Mouse (Mus musculus) thymus, postnatal 25 days (tissue): ENCODE results near the gene Runx3.

Experiments
- DNase-seq: peaks from one replicate; pipeline ENCODE4 v3.0.0; 2022

Gene Runx3

DNA sequence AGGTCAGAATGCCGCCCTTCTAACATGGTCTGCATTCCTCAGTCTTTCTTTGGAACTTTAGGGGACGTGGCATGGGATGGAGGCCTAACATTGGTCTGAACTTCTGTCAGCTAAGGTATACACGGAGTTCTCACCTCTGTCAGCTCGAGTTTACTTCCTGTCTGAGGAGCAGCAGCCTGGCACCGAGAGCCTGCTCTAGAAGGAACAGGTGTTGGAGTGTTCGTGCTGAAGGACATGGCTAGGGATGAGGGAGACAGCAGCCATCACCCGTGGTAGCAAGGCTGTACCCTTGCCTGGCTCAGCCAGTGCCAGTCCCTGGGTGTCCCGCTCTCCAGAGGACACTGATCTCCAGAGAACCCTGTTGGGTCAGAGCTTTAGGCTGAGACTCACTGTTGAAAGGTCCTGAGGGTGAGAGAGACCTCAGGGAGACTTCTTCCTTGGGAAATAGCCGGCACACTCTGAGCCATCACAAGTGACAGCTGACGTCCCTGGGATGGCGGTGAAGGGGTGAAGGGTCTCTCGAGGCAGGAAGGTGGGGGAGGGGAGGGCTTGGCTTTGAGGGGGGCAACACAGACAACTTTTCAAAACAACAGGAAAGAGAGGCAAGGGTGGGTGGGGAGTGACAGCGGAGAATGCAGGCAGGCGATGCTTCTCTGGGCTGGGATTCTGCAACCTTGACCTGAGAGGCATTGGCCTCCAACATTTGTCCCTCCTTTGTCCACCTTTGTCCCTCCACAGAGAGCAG is 4.9 kb upstream of the Runx3 start:
- peak; percentile 46 for DNase-seq

DNA sequence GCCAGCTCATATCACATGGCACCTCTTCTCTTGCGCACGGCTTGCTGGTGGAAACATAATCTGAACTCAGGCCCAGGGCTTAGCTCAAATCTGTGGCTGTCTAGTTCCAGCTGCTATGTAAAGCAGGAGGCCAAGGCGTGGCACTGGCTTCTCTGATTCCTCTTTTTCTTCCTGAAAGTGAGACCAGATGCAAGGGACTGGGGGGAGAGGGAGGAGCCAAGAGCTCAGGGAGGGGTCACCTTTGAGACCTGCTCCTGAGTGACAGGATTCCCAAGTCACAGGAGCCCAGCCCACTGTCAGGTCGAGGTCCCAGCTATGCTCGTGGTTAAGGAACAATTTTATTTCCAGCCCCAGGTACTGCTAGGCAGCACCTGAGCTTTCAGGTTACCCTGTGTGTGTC is 4.1 kb upstream of the Runx3 start:
- DNase-seq, result no peak

DNA sequence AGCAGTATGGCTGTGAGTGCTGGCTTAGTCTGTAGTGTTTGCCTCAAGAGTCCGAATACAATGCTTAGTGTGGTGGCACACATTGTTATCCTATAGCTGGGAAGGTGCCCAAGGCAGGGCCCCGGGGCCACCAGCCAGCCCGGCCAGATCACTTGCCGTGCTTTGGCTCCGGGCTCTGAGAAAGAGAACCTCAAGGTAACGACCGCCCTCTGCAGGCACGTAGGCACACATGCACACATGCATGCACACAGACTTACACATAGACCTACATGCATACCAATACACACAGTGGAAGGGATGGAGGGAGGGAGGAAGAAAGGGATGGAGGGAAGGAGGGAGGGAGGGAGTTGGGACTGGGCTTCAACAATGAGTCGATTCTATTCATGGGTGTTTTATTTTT is 2.6 kb upstream of the Runx3 start:
- DNase-seq, result no peak

DNA sequence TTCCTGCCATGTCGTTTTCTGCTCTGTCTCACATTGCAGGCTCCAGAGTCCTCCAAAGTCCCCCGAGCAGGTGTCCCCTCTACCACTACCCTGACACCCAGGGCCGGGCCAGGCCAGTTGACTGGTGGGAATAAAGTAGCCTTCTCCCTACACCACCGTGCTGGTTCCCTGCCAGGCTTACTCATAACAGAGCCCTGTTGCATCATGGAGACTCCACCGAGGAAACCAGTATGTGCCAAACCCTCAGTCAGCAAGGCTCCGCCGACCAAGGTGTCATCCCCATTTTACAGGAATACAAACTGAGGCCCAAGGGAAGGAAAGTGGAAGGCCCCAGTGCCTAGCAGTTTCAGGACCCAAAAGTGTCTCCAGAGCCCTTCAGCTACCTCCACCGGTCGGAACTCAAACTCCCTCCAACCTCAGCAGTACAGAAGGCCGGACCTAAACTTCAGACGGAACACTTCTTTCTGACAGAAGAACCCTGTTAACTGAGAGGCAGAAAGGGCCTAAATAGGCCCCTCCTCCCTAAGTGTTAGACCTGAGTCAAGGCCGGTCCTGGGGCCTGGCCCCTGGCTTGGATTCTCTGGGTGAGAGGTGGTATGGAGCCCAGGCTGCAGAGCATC is 1.5 kb upstream of the Runx3 start:
- DNase-seq, result no peak

DNA sequence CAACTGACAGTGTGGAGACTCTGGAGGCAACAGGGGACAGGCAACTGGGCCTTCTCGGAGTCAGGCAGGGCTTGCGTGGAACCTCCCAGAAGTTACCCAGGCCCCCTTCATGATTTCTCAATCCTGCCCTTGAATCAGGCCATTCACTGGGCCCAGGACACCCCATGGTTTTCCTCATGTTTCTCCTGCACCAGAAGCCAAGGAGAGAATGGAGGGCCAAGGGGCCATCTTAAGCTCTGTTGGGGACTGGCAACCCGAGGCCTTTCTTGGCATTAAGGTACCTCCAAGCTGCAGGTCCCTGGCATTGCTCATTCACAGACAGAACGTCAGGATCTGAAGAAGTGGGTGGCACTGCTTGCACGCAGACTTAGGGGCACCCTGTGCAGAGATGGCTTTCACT is 3.3 kb downstream of the Runx3 start:
- no peak for DNase-seq

DNA sequence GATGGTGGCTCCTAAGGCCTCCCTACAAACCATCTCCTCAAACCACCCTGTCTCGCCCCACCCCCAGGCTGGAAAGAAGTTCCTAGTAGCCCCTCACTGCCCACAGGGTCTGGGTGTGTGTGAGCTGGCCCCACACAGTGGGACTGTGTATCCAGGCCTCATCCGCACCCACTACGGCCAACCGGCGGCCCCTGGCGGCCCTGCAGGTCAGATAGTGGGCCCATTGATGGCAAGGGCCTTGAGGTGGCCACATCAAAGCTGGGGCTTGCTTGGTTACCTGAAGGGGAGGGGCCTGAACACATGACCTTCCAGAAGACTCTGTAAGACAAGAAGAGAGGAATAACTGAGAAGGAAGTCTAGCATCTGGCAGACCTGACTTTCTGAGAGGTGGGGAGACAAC is 4.3 kb downstream of the Runx3 start:
- no peak for DNase-seq

- DNase-seq, result no peak
Measured at GRCm38 (mm10) chr4:135125152-135125551, 4.7 kb downstream of the Runx3 start.

GRCm38 (mm10) chr4:135126385-135126784 is 5.9 kb downstream of the Runx3 start:
- DNase-seq, result no peak

DNA sequence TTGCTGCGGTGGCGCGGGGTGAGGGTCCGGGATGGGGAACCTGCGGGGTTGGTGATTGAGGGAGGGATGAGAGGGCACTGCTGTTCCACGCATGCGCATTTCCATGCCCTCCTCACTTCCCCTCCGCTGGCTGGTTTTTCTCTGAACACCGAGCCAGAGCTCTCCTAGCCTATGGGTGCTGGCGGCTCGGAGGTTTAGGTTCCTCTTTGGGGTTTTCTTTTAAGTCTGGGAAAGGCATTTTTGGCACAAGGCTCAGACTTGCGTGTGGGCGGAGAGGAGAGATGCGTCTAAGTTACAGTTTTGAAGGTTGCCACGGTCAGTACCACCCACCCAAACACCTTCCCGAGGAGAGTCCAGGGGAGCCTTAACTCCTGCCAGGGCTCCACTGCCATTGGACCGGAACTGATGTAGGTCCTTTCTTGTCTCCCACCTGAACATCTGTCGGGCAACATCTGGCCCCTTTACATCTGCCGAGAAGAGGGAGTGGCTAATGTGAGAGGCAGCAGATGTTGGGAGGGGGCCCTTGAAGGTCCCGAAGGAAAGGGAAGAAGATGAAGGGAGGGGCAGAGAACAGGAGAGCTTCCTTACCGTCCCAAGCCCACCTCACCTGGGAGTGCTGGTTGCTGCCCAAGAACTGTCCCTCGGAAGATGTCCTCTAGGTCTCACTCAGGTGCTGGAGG is 8.5 kb downstream of the Runx3 start:
- peak; percentile 59 for DNase-seq

DNA sequence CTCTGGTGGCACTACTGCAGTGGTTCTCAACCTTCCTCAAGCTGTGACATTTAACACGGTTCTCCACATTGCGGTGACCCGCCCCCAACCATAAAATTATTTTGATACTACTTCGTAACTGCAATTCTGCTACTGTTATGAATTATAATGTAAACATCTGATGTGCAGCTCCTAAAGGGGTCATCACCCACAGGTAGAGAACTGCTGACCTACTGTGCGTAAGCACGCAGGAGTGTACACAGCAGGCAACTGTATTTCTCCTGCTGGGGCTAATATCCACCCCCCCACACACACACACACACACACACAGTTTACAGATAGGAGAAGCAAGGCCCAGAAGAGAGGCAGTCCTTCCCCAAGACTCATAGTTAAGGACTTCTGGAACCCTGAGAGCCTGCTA is 9.7 kb downstream of the Runx3 start:
- DNase-seq, result no peak

DNA sequence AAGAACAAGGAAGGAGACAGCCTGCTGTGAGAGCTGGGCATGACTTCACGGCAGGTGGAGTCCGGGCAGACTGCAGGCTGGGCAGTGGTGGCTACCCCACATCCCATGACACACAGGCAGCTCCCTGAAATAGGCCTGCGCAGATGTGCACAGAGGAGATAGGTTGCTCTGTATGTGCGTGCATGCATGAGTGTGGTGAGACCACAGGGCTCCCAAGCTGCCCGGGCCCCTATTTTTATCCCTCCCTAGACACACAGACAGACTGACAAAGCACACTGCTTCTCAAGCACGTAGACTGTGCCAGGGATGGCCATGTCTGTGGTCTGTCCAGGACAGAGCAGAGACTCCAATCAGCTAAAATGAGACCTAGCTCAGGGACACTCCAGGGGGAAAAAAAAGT is 10.7 kb downstream of the Runx3 start:
- DNase-seq, result no peak

DNA sequence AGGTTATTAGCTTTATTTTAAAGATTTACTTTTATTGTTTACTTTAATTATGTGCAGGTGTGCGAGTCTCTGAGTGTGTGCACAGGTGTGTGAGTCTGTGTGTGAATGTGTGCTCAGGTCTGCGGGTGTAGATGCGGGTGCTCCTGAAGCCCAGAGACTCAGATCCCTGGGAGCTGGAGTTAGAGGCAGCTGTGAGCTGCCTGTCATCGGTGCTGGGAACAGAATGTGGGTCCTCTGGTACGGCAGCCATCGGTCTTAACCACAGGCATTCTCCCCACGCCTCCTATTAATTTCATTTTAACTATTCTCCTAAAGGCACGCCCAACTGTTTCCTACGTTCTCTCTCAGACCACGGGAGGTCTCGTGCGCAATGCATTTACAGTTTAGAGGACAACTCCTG is 12.3 kb downstream of the Runx3 start:
- no peak for DNase-seq

- no peak for DNase-seq
Measured at GRCm38 (mm10) chr4:135133711-135134110, 13.3 kb downstream of the Runx3 start.

- no peak for DNase-seq
Measured at GRCm38 (mm10) chr4:135135331-135135730, 14.9 kb downstream of the Runx3 start.

DNA sequence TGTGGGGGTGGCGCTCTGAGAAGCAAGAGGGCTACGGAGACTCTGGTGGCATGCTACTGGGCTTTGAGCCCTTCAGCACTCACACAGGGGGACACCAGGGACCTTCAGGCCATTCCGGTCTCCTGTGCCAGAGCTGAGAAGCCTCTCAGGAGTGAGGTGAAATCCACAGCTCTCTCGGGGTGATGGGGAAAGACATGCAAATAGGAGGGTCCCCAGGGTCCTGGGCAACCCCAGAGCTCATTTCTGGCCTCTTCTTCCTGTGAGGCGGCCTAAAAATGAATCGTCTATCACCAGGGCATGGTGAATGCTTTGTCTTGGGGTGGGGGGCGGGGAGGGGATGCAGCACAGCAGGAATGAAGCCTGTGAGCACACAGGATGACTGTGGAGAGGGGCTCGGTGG is 15.8 kb downstream of the Runx3 start:
- DNase-seq, result no peak

GRCm38 (mm10) chr4:135136612-135137011 is 16.2 kb downstream of the Runx3 start:
- no peak for DNase-seq

- no peak for DNase-seq
Measured at GRCm38 (mm10) chr4:135140647-135141515, 20.4 kb downstream of the Runx3 start.

DNA sequence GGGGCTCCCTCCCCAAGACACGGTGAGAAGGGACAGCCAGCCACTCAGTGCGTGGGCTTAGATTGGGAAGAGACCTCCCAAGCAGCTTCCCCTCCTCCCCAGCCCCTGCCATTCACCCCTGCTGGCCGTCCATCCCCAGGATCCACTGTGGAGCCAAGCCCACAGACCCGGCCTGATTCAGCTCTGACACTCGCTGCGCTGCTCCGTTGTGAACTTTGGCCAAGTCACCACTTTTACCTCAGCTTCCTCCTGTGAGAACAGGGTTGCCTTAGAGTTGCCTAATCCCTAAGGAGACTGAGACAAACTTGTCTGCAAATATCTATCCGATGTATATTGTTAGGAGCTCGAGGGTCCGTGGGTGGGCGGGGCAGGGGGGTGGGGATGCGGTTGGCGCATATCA is 21.3 kb downstream of the Runx3 start:
- DNase-seq, result no peak

GRCm38 (mm10) chr4:135146734-135147133 is 26.3 kb downstream of the Runx3 start:
- no peak for DNase-seq

DNA sequence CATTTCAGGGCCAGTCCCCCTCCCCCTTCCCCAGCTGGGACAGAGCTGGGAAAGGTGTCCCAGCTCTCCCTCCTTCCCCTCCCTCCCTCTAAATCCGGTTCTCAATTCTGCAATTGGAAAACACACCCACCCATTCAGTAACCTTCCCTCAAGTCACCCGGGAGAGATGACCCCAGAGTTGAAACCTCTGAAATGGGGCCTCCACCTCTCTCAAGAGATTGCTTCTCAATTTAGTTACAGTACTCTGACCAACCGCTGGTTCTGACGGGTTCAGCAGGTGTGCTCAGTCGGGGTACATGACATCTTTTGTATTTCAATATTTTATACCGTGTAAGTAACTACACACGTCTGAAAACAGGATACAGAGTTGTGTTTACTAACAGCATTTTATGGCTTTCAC is 28.2 kb downstream of the Runx3 start:
- DNase-seq, result no peak

DNA sequence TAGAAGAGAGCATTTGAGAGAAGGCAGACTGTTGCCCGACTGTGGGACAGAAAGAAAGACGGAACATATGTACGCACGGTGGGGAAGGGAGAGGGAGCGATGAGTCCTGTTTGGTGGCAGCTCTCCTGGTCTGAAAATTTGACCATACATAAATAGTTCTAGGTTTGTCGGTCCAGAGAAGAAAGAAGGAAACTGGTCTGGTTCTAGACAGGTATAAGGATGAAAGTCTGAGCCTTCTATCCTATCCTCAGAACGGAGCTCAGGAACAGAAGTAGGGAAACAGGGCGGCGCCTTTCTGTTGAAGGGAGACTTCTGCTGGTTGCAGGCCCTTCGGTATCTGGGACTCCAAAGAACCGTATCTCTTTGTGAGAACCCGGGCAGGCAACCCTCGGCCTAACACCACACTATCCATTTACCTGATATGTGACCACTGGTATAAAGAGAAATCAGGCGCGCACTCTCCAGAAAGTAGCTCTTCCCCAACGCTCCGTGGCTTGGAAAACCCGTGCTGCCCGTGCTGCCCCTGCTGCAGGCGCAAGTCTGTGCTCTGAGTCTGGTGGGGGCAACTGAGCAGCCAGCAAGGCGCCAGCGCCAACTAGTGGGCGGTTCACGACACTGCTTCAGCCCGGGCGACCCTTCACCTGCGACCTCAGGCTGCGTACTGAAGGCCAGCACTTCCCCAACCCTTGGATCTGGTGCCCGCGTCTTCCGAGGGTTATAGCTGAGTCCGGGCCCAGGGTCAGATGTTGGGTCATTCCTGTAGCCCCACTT is 29.8 kb downstream of the Runx3 start:
- DNase-seq, result peak; percentile 92
